Mouse (Mus musculus) common myeloid progenitor, adult 5-6 weeks (primary cell): ENCODE results near the gene Slc20a1. TPM values are rescaled to one million over a fixed set of nuclear protein-coding genes. Genes with fewer than 3 reads are reported as not detected.
A peak's percentile ranks its signal among the peaks of the same experiment; 100 is the strongest.

Source experiments
- ATAC-seq: replicated peaks from 2 replicates; pipeline ENCODE4 v1.8.0; 2016; ENCODE audit warnings: low read depth, mild to moderate bottlenecking, moderate TSS enrichment, inconsistent platforms; ENCODE audit not compliant: poor library complexity, severe bottlenecking
- total RNA-seq: library from RNA; stranded (forward); fragments of 200-1000, 187-1606 nt; gene quantifications from 2 replicates; pipeline ENCODE4 v1.2.3, GENCODE M21; 2017

The Slc20a1 gene
- 114 and 140 TPM in 2 replicates for total RNA-seq

DNA sequence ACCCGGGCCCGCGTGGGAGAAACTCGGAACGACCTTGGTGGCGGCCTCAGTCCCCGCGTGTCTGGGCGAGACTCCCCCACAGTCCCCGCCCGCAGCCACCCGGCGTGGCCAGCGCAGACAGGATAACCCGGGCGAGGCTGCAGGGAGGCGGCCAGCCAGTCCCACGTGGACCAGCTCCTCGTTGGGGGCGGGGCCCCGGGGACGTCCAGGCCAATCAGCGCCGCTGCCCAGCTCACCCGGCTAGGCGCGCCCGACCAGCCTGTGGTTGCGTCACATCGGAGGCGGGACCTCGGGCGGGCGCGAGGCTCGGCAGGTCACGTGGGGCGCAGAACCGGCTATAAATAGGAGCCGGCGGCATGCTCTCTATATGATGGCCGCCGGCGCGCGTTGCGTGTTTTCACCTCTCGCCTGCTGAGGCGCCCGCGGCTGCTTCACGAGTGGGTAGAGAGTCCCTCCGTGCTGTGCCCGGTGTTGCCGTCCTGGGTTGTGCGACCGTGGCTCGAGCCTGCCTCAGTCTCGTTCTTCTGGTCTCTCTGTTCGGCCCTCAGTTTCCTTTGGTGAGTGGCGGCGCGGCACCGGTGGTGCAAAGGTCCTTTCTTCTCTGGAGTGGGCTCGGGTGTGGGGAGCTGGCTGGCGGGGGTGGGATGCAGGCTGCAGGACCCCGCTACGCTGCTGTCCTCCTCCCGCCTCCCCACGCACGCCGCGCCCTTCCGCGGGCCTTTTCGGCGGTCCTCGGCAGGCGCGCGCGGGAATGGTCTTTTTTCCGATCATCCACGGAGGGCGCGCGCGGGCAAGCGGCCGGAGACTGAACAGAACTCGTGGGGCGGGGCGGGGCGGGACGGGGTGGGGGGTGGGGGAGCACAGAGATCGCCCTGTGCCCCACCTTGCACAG, at the start of gene Slc20a1:
Gene Slc20a1 (plus strand): TSS at position 329 of the 892 bp plus-strand sequence.
- peak; percentile 91 for ATAC-seq

DNA sequence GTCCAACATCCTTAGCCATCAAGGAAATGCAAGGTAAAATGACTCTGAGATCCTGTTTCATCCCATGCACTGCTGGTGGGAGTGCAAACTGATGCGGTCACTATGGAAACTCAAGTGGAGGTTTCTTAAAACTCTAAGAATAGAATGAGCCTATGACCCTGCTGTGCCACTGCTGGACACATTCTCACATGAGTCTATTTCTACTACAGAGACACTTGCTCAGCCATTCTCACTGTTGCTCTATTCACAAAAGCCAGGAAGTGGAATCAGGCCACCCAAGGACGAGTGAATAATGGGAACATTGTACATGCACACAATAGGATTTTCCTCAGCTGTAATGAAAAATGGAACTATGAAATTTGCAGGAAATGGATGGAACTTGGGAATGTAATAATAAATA, 49.7 kb upstream of the Slc20a1 start:
- no peak for ATAC-seq

DNA sequence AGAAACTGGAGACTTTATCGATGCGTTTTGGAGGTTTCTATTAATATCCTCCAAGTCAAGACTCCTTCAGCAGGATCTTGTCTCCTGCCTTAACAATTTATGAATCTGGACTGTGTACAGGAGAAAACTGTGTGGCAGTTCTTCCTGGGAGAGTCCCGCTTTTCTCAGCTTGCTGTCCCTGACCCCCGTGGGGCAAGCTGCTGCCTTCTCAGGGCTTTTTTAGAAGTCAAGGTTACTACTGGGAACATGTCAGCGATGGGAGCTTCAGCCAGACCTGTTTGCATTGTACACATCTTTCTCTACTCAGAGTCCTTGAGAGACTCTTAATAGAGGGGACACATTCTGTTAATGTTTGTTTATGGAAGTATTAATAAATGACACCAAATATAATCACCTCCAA, 48.2 kb upstream of the Slc20a1 start:
- no peak for ATAC-seq

DNA sequence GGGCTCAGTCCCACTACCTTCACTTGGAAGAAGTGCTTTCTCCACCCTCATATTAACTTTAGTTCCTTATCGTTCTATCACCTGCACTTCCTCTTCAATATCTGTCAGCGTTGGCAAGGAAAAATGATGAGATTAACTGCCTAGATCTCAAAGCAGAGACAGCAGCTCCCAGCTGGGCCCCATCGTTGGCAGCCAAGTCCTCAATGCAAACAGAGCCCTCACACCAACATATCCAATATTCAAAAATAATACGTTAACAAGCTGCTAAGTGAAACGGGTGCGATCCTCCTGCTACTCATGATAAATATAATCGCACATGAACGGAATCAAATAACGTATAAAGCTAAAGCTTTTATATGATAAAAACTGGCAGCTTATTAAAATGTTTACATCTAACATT, 47.5 kb upstream of the Slc20a1 start:
- ATAC-seq = no peak

DNA sequence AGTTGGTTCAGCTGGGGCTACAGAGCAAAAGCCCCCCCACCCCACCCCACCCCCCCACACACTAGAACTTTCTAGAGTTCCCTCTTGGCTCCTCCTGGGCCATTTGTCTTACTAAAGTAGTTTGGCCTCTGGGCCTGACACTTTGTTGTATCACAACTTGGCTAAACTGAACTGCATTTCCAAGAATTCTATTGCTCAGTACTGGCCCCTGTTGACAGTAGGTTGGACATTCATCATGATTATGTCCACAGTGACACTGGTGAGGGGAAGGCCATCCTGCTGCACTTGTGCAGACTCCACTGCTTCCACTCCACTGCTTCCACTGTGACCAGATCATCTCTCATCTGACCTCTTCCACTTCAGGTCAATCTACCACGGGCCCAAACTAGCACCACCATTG, 45.8 kb upstream of the Slc20a1 start:
- no peak for ATAC-seq

DNA sequence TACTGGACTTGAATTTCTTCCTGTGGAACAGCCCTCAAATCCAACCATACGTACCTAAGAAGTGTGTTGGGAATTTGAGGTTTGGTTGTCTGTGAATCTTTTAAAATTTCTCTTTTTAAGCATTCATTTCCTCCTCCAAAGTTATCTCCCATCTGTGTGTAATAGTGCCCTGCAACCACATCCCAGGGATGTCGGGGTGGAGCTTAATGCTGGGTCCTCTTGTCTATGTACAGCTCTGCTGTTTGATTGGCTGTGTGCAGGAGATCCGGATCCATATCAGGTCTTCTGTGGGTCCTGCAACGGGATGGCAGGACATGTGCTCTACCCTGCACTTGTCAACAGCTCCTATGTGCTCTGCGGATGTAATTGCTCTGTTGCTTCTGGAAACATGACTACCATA, 33.7 kb upstream of the Slc20a1 start:
- ATAC-seq = peak; percentile 65; the same call in 1 of the 2 replicates

DNA sequence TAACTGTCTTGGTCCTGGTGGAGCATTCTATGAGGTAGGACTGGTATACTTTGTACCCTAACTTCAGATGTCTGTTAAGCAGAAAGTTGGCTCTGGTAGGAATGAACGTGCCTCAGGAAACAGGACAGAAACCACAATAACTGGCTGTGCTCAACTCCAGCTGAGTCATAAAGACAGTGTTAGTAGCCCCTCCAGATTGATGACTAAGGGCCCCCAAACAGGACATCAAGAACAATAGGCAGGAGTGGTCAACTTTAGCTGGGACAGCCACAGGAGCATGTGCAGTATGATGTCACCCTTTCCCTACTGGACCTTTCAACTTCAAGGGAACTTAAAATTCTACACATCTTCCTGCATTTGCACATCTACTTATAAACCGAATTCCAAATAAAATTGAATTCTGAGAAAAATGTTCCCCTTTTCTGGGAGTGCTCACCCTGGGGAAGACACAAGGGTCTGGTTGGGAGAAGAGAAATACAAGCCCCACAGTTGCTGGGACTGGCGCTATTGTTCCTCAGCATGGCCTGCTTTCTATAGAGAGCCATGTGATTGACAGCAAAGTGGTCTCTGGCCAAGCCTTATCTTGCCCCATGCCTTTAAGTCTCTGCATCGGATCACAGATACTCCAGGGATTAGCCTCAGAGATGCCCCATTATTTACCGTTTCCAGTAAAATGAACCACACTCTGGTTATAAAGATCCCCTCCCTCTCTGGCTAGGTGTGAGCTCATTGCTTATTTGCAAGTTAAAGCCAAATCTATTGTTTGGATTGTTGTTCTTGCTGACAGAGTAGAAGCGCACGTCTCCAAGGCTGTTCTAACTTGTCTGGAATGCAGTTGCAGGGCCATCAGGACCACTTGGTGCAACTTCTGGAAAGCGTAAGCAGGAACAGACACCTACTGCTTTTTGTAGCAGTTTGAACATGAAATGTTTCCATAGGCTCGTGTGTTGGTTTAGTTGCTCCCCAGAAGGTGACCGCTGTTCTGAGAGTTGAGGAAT, 31.8 kb upstream of the Slc20a1 start:
- 0 out of 2 replicates have a peak, but pooled peaks have one; percentile 36 for ATAC-seq

DNA sequence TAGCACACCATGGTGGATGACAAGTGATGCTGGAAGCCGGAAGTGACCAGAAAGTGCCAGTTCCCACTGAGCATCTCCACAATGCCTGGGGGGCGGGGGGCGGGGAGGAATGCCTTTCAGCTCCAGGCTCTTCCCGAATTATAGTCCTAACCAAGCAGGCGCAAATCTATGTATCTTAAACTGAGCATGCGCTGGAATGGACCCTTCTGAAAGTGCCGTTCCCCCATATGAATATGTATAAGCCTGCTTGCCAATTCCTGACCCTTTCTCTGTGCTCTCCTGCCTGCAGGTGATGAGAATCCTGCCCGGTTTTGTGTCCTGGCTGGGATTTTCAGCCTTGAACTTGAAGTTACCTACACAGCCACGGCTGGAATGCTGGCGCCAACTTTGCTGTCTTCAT, 25.2 kb upstream of the Slc20a1 start:
- ATAC-seq = no peak

DNA sequence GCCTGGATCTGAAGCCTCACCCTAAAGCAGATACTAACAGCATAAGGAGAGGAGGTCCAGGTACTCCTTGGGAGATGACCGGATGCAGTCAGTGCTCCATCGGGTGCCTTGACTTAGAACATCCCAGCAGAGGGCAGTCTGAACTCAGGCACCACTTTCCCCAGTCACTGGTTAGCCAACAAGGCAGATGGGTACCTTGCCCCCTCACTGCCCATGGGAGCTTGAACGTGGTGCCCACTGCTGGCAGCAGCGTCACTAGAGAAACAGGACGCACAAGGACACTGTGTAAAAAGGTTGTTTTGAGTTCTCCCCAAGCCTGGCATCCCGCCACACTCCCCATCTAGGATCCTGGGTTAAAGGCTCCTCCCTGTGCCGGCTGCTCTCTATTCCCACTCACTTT, 24.1 kb upstream of the Slc20a1 start:
- ATAC-seq = peak; percentile 88

DNA sequence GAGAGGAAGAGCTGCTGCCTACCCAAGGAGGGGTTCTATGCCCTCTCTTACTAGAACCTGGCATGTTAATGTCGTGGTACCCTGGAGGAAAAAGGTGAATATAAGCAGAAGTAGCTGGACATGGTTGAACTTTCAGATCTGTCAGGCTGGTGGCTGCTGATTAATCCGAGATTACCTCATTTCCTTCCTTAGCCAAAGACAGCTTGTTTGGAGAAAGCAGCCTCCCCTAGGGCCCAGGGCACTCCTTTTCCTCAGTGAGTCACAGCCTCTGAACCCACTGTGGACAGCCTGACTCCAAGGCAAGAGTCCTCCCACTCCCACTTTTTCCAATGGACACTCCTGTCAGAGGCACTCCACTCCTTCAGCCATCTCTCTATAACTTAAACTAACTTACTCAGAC, 22.9 kb upstream of the Slc20a1 start:
- peak; percentile 53 for ATAC-seq

DNA sequence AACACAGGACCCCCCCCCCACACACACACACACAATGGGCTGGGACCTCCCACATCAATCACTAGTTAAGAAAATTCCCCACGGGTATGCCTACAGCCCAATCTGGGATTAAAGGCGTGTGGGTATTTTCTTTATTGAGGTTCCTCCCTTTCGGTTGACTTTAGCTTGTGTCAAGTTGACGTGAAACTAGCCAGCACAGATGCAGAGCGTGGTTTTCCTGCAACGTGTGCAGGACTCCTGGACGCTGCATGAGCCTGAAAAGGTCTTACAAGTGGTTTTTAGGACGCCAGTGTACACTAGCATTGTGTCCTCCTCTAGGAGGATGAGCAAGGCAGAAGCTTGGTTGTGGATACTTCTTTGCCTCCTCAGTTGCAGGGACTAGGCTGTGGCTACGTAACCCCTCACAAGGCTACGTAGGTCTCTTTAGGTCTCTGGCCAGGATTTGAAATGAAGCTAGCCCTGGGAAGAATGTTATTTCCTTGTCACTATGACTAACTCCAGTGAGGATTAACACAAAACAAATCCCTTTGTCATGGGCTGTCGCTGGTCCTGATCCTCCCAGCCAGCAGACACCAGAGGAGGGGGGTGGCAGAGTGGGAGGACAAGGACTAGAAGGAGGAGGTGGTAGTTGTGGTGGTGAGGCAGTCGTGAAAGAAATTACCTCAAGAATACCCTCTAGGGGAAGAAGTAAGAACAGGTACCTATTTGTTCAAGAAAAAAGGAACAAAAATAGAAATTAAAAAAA, 21.7 kb upstream of the Slc20a1 start:
- ATAC-seq = no peak

DNA sequence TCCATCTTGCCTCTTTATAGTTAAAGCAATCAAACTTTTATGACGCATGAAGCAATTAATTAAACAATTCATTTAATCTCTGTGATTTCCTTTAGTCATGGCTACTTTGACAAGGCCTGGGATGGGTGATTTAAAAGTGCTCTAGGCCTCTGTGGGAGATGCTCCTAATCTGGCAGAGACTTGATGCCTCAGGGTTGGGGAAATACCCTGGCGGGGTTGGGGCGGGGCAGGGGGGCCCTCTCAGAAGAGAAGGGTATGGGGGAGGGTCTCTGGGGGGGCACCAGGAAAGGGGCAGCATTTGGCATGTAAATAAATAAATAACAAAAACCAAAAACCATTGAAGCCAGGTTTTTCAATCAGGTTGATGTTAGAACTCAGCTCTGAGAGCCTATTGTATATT, 20.9 kb upstream of the Slc20a1 start:
- no peak for ATAC-seq

DNA sequence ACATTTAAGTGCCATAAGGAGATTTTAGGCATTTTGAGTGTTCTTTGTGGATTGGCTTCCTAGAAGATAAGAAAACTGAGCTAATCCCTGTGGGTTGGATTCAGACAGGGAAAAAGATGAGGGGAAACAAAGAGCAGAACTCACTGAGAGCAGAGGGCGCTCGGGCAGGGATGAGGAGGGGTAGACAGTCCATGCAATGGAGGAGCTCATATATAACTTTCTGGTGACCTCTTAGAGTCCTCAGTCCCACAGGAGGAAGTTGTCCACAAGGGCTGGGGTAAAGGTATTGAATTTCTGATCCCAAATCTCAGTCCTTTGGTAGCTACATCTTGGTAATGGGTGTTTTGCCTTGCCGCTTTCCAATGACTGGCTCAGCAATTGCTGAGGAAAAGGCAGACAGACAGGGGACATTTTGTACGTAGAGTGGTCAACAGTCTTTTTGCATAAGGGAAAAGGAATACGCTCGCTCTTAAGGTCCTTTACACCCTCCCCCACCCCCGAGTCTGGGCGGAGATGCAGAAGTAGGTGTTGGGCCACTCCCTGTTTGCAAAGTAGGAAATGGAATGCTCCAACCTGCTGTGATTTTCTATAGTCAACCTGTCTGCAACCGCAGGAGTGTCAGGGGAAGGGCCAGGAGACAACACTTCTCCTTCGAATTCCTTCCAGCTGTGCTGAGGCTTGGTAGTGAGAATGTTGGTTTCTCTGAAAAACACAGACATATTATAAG, 20.2 kb upstream of the Slc20a1 start:
- ATAC-seq = no peak

DNA sequence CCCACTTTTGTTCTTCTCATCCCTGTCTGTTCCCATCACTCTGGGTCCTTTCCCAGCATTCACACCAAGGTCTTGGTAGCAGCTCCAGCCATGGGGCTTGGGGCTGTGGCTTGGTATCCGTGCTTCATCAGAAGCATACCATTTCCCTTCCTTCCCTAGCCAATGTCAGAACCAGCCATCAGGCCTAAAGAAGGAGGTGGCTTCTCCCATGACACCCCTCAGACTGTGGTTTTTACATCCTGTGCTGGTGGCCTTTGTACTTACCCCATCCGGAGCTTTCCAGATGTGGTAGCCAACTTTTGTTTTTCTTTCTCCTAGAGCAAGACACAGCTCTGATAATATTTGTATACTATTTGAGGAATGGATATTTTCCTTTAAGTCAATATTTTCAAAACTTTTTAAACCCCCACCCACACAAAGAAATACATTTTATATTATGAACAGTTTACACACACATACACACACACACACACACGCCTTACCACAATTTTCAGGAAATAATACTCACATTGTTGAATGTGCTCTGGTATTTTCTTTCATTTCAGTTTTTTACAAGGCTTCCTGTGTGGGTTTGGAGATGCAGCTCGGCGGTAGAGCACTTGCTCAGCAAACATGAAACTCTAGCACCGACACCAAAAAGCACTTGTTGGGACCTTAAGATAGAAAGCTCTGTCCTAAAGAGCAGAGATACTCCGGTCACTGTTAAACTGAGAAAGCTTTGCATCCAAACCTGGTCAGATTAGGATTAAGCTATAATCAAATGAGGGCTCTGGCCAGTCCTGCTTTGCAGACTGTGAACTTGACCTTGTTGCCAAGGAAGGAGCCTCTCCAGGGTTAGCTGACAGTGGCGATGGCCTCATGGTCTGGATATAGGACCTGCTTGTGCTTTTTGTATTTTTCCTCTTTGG, 18.4 kb upstream of the Slc20a1 start:
- peak; percentile 85 for ATAC-seq

DNA sequence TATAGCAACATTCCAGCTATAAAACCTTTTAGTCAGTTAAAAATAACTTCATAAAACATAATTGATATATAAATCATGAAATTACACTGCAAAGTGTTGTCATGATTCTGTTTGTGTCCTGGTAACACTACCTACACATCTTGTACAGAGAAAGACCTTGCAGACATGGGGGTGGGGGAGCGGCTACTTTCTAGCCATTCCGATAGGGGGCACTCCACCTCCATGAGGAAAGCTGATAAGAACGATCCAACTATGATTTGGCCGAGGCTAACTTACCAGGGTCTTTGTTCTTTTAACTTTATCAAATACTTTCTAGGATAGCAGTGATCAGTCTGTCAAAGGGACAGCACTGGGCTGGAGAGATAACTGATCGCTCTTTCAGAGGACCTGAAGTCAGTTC, 17.1 kb upstream of the Slc20a1 start:
- ATAC-seq = no peak

DNA sequence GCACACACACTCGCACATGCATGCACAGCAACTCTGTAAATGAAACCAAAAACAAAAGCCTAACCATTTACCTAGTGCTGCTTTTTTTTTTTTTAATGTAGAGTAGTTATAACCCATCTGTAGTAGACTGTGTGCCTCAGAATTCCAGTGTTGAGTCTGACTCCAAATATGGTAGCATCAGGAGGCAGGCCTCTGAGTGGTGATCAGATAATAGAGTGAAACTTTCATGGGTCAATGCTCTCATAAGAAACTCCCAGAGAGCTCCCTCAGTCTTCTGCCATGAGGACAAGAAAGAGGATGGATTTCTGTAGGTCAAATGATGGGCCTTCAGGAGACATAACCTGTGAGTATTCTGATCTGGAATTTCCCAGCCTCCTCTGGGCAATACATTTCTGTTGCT, 16.2 kb upstream of the Slc20a1 start:
- no peak for ATAC-seq

DNA sequence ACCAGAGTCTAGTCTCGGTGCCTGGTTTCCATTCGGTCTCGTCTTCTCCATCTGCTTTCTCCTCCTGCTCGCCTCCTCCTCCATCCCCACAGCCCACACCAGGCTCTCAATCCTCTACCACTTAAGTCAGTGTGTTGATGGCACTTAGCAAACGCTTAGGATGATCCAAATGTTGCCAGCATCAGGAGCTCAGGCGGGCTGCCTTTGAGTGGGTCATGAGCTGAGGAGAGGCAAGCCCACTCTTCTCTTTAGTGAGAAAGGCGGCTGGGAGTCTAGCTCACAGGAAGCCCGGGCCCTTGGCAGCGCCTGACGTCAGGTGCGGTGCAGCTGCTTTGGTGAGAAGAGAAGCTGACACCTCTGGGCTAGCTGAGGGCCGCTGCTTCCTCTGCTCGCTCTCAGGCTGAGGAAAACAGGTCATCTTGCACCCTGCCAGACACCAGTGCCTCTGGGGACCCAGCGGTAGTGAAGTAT, 15.0 kb upstream of the Slc20a1 start:
- peak; percentile 27 for ATAC-seq

DNA sequence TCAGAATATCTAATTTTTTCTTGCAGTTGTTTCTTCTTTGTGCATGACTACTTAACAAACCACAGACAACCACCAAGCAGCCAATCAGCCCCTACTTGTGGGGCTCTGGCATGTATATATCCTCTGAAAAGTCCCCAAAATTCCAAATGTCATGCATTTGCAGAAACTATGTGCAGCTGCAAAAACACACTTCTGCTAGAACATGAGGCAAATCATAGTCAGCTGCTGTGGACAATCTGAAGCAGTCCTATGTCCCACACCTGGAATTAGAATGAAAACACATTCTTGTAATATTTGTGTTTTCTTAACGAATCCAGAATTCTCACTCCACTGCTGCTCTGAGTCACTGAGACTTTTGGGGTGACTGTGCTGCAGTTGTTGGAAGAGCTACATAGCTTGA, 13.7 kb upstream of the Slc20a1 start:
- no peak for ATAC-seq
